Mouse (Mus musculus): ENCODE results near the gene Gas2l1. TPM values are rescaled to one million over a fixed set of nuclear protein-coding genes. Genes with fewer than 3 reads are reported as not detected.
A peak's percentile ranks its signal among the peaks of the same experiment; 100 is the strongest.

Gas2l1 gene
- polyA plus RNA-seq (2014; fragmentation: Nextera tagmentation; extraction: Ambion mirVana) = 36.3 and 39.7 TPM in 2 replicates

- peak within 1 kb of the TSS; percentile 82 for H3K4me2 ChIP-seq (ENCODE audit: low read depth, low read length, severe bottlenecking)
- H3K9ac ChIP-seq (ENCODE audit: low read length) = peak within 1 kb of the TSS; percentile 51
- no peaks in the 10 kb centered on the region for H3K9me3 ChIP-seq (ENCODE audit: control insufficient read depth, low read length)
- H3K36me3 ChIP-seq (ENCODE audit: control insufficient read depth, insufficient read depth, low read length) = peaks cover 13% of the 10 kb centered on the region
- DNase-seq (ENCODE audit: low spot score) = peak; percentile 93
- peak within 1 kb of the TSS; percentile 55 for H3K4me3 ChIP-seq (ENCODE audit: low read depth, low read length)
- H3K27ac ChIP-seq (ENCODE audit: low read depth, low read length) = 0 out of 2 replicates have a peak within 1 kb of the TSS, but pooled peaks have one; percentile 4
- peaks cover 43% of the 10 kb centered on the region for H3K27me3 ChIP-seq (ENCODE audit: control insufficient read depth, insufficient read depth, low read length)
- H3K4me1 ChIP-seq (replicated peaks; ENCODE audit: control insufficient read depth, insufficient read depth, low read length) = peaks cover 26% of the 10 kb centered on the region
- under 1% methylated on average over 48 of the region's 50 CpGs for WGBS
- peak; percentile 83 for ATAC-seq (replicated peaks; ENCODE audit: low FRiP score)
These were observed at the start of gene Gas2l1 for GRCm38 (mm10) chr11:5065056-5065821. TSS of gene Gas2l1 (minus strand) at chr11:5065327.

GRCm38 (mm10) chr11:5113645-5114044, 48.5 kb upstream of the Gas2l1 start:
- no peak overlapping the region for H3K27ac ChIP-seq (ENCODE audit: low read depth, low read length)
- no peak for ATAC-seq (replicated peaks; ENCODE audit: low FRiP score)
- peaks cover 5% of the 10 kb centered on the region; the same call in 1 of the 2 replicates for H3K4me1 ChIP-seq (replicated peaks; ENCODE audit: control insufficient read depth, insufficient read depth, low read length)
- H3K4me2 ChIP-seq (ENCODE audit: low read depth, low read length, severe bottlenecking) = no peak overlapping the region
- H3K9ac ChIP-seq (ENCODE audit: low read length) = no peak overlapping the region
- no peaks in the 10 kb centered on the region for H3K9me3 ChIP-seq (ENCODE audit: control insufficient read depth, low read length)
- H3K27me3 ChIP-seq (ENCODE audit: control insufficient read depth, insufficient read depth, low read length) = no peaks in the 10 kb centered on the region
- DNase-seq (ENCODE audit: low spot score) = peak; percentile 16
- 86% methylated on average over 7 of the region's 7 CpGs for WGBS
- H3K36me3 ChIP-seq (ENCODE audit: control insufficient read depth, insufficient read depth, low read length) = no peaks in the 10 kb centered on the region
- no peak overlapping the region for H3K4me3 ChIP-seq (ENCODE audit: low read depth, low read length)

GRCm38 (mm10) chr11:5109441-5109840, 44.3 kb upstream of the Gas2l1 start:
- no peak overlapping the region for H3K9ac ChIP-seq (ENCODE audit: low read length)
- H3K9me3 ChIP-seq (ENCODE audit: control insufficient read depth, low read length) = no peaks in the 10 kb centered on the region
- H3K4me3 ChIP-seq (ENCODE audit: low read depth, low read length) = no peak overlapping the region
- H3K4me1 ChIP-seq (replicated peaks; ENCODE audit: control insufficient read depth, insufficient read depth, low read length) = peaks cover 5% of the 10 kb centered on the region; the same call in 1 of the 2 replicates
- H3K36me3 ChIP-seq (ENCODE audit: control insufficient read depth, insufficient read depth, low read length) = no peaks in the 10 kb centered on the region
- no peak overlapping the region for H3K27ac ChIP-seq (ENCODE audit: low read depth, low read length)
- no peaks in the 10 kb centered on the region for H3K27me3 ChIP-seq (ENCODE audit: control insufficient read depth, insufficient read depth, low read length)
- 80% methylated on average over 8 of the region's 8 CpGs for WGBS
- DNase-seq (ENCODE audit: low spot score) = peak; percentile 47
- ATAC-seq (replicated peaks; ENCODE audit: low FRiP score) = no peak
- no peak overlapping the region for H3K4me2 ChIP-seq (ENCODE audit: low read depth, low read length, severe bottlenecking)

GRCm38 (mm10) chr11:5103986-5104509, 38.9 kb upstream of the Gas2l1 start:
- no peak overlapping the region for H3K4me3 ChIP-seq (ENCODE audit: low read depth, low read length)
- no peaks in the 10 kb centered on the region for H3K9me3 ChIP-seq (ENCODE audit: control insufficient read depth, low read length)
- no peak overlapping the region for H3K27ac ChIP-seq (ENCODE audit: low read depth, low read length)
- 87% methylated on average over 4 of the region's 4 CpGs for WGBS
- H3K4me1 ChIP-seq (replicated peaks; ENCODE audit: control insufficient read depth, insufficient read depth, low read length) = no peaks in the 10 kb centered on the region; the same call in 1 of the 2 replicates
- H3K9ac ChIP-seq (ENCODE audit: low read length) = no peak overlapping the region
- H3K4me2 ChIP-seq (ENCODE audit: low read depth, low read length, severe bottlenecking) = no peak overlapping the region
- DNase-seq (ENCODE audit: low spot score) (peak; percentile 56), ATAC-seq (replicated peaks; ENCODE audit: low FRiP score) (no peak)
- no peaks in the 10 kb centered on the region for H3K27me3 ChIP-seq (ENCODE audit: control insufficient read depth, insufficient read depth, low read length)
- H3K36me3 ChIP-seq (ENCODE audit: control insufficient read depth, insufficient read depth, low read length) = no peaks in the 10 kb centered on the region

DNA sequence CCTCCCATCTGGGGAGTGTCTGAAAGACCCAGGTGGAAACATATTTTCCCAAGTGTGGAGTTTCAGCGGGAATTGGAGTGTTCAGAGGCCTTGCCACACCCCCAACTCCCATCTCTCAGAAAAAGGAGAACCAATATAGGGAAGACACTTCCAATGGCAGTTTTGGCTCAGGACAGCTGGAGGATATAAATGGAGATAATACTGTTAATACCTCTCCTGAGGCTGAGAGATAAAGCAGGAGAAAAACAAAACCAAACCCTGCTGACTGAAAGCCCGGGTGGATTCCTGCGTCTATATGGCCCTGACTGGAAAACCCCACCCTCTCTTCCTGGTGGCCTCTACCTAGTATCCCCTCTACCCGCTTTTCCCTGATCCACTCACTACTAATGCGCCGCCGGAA, 37.3 kb upstream of the Gas2l1 start:
- Histone ChIP-seq H3K36me3 (ENCODE audit: control insufficient read depth, insufficient read depth, low read length) (no peaks in the 10 kb centered on the region), H3K4me2 (ENCODE audit: low read depth, low read length, severe bottlenecking) (no peak overlapping the region), H3K9ac (ENCODE audit: low read length) (no peak overlapping the region), H3K27ac (ENCODE audit: low read depth, low read length) (no peak overlapping the region), H3K27me3 (ENCODE audit: control insufficient read depth, insufficient read depth, low read length) (no peaks in the 10 kb centered on the region), H3K9me3 (ENCODE audit: control insufficient read depth, low read length) (no peaks in the 10 kb centered on the region), H3K4me1 (replicated peaks; ENCODE audit: control insufficient read depth, insufficient read depth, low read length) (no peaks in the 10 kb centered on the region; the same call in 1 of the 2 replicates), H3K4me3 (ENCODE audit: low read depth, low read length) (no peak overlapping the region)
- ATAC-seq (replicated peaks; ENCODE audit: low FRiP score) = no peak
- 87% methylated on average over 7 of the region's 7 CpGs for WGBS
- peak; percentile 39 for DNase-seq (ENCODE audit: low spot score)

DNA sequence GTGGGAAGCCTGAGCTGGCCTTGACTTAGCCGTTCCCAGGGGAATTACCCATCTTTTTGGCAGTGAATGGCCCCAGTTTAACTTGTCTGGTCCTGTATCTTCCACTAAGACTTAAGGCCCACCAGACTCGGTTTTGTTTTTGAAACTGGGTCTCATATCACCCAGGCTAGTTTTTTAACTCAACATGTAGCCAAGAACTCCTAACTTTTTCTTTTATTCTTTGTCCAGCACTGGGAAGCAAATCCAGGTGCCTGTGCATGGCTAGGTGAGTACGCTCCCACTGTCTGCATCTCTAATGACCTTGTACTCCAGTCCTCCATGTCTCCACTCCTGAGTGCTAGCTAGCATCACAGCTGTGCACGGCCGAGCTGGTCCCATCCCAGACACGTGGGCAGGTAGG, 36.5 kb upstream of the Gas2l1 start:
- Histone ChIP-seq H3K9ac (ENCODE audit: low read length) (no peak overlapping the region), H3K27ac (ENCODE audit: low read depth, low read length) (no peak overlapping the region), H3K4me1 (replicated peaks; ENCODE audit: control insufficient read depth, insufficient read depth, low read length) (no peaks in the 10 kb centered on the region; the same call in 1 of the 2 replicates), H3K27me3 (ENCODE audit: control insufficient read depth, insufficient read depth, low read length) (no peaks in the 10 kb centered on the region), H3K4me3 (ENCODE audit: low read depth, low read length) (no peak overlapping the region), H3K9me3 (ENCODE audit: control insufficient read depth, low read length) (no peaks in the 10 kb centered on the region), H3K4me2 (ENCODE audit: low read depth, low read length, severe bottlenecking) (no peak overlapping the region), H3K36me3 (ENCODE audit: control insufficient read depth, insufficient read depth, low read length) (no peaks in the 10 kb centered on the region)
- WGBS = 84% methylated on average over 6 of the region's 6 CpGs
- ATAC-seq (replicated peaks; ENCODE audit: low FRiP score) (no peak), DNase-seq (ENCODE audit: low spot score) (peak; percentile 49)

DNA sequence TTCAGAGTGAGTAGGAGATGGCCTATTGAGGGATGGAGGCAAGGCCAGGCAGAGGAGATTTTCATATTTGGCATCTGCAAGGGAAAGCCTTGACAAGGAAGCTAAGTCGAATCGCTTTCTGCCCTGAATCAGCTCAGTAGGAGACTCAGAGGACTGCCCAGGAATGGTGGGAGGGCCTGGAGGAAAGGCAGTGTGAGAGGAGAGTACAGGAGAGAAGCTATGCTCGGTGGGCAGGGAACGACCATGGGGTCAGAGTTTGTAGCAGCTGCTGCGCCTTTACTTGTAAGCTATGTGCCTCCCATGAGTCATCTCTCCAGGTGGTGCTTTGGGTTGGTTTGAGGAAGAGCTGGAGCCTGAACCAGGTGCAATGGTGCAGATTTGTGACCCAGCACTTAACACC, 35.7 kb upstream of the Gas2l1 start:
- Histone ChIP-seq H3K4me2 (ENCODE audit: low read depth, low read length, severe bottlenecking) (peak overlapping the region; percentile 87), H3K9ac (ENCODE audit: low read length) (no peak overlapping the region), H3K4me3 (ENCODE audit: low read depth, low read length) (no peak overlapping the region; the same call in 1 of the 2 replicates), H3K27me3 (ENCODE audit: control insufficient read depth, insufficient read depth, low read length) (no peaks in the 10 kb centered on the region), H3K27ac (ENCODE audit: low read depth, low read length) (no peak overlapping the region), H3K36me3 (ENCODE audit: control insufficient read depth, insufficient read depth, low read length) (no peaks in the 10 kb centered on the region), H3K9me3 (ENCODE audit: control insufficient read depth, low read length) (no peaks in the 10 kb centered on the region), H3K4me1 (replicated peaks; ENCODE audit: control insufficient read depth, insufficient read depth, low read length) (peaks cover 2% of the 10 kb centered on the region; the same call in 1 of the 2 replicates)
- DNase-seq (ENCODE audit: low spot score) (peak; percentile 54), ATAC-seq (replicated peaks; ENCODE audit: low FRiP score) (no peak)
- 60% methylated on average over 5 of the region's 5 CpGs for WGBS

GRCm38 (mm10) chr11:5100283-5100682, 35.2 kb upstream of the Gas2l1 start:
- Histone ChIP-seq H3K9me3 (ENCODE audit: control insufficient read depth, low read length) (no peaks in the 10 kb centered on the region), H3K9ac (ENCODE audit: low read length) (peak overlapping the region; percentile 99), H3K36me3 (ENCODE audit: control insufficient read depth, insufficient read depth, low read length) (no peaks in the 10 kb centered on the region), H3K27me3 (ENCODE audit: control insufficient read depth, insufficient read depth, low read length) (no peaks in the 10 kb centered on the region), H3K27ac (ENCODE audit: low read depth, low read length) (peak overlapping the region; percentile 90; the same call in 1 of the 2 replicates), H3K4me1 (replicated peaks; ENCODE audit: control insufficient read depth, insufficient read depth, low read length) (peaks cover 3% of the 10 kb centered on the region; the same call in 1 of the 2 replicates), H3K4me3 (ENCODE audit: low read depth, low read length) (peak overlapping the region; percentile 100), H3K4me2 (ENCODE audit: low read depth, low read length, severe bottlenecking) (peak overlapping the region; percentile 87)
- DNase-seq (ENCODE audit: low spot score) = no peak
- 4% methylated on average over 7 of the region's 7 CpGs for WGBS
- ATAC-seq (replicated peaks; ENCODE audit: low FRiP score) = no peak
